Mouse (Mus musculus): ENCODE results near the gene Gtf2f2. TPM values are rescaled to one million over a fixed set of nuclear protein-coding genes. Genes with fewer than 3 reads are reported as not detected.

The Gtf2f2 gene
- total RNA-seq, 2 experiments from 2014 or later: 14.8 to 15.5 TPM

GRCm38 (mm10) chr14:75902013-75902412 is 108.7 kb downstream of the Gtf2f2 start:
- Histone ChIP-seq H3K4me3 (no peak overlapping the region), H3K27ac (no peak overlapping the region)
- intact Hi-C loops (cut with DNase I): no loop called here
- DNase-seq (ENCODE audit: extremely low spot score in 1 of 2, low spot score in 2 of 2): no peak
- no peak; the same call in 1 of the 2 replicates for TF ChIP-seq CTCF (IDR thresholded peaks at IDR 0.05)

DNA sequence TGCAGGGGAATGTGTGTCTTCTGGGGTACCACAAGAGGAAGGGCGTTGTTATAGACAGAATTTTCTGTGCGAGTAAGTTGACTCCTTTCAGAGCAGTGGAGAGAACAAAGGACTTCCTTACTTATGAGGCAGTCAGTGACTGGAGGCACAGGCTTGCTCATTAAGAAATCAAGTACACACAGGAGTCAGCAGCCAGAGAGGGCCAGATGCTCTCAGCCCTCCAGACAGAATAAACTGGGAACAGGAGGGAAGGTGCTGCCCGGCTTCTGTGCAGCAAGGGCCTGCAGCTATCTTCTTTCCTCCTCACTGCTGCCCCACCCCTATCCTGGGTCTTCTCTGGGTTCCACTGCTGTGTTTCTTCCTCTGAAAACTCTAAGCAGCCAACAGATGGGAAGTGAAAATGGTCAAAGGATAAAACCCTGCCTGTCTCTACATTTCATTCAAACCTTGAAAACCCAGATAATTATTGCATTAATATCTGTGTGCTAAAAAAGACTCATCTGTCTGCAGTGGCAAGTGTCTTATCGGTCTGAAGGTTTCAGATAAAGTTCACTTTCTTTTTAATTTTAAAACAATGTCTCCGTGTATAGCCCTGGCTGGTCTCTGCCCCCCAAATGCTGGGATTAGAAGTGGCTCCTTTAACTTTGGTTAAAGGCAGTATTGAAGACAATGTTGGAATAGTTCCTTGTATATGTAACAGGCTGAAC is 109.7 kb downstream of the Gtf2f2 start:
- intact Hi-C loops (cut with DNase I): no loop called here
- DNase-seq (ENCODE audit: extremely low spot score in 1 of 2, low spot score in 2 of 2): no peak
- Histone ChIP-seq H3K4me3 (no peak overlapping the region), H3K27ac (peak overlapping the region; percentile 72)
- TF ChIP-seq CTCF (IDR thresholded peaks at IDR 0.05): no peak

- Histone ChIP-seq H3K27ac (peak overlapping the region; percentile 72), H3K4me3 (no peak overlapping the region)
- TF ChIP-seq CTCF (IDR thresholded peaks at IDR 0.05): peak; percentile 89
- intact Hi-C loops (cut with DNase I): loop anchor here (1.0 to 10.0 kb wide), 5 partner anchors 43 to 575 kb away; partner anchors contain the start of gene Gtf2f2
- DNase-seq (ENCODE audit: extremely low spot score in 1 of 2, low spot score in 2 of 2): peak; percentile 87 to 93
Observed at GRCm38 (mm10) chr14:75899566-75899965, 111.1 kb downstream of the Gtf2f2 start.

DNA sequence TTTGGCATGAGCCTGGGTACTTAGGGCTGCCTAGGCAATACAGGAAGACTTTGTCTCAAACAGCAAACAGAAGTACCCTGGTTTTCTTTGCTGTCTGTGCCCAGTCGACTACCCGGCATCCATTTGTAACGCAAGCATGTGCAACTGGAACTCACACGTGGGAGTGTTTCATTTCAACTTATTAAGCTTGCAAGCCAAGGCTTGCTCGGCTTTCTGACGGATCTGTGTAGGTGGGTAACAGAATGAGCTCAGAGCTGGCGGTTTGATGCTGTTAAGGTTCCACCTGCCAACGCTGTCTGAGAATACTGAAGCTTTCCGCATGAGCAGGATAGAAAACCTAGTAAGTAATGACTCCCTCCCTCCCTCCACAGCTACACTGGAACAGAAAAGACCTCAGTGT is 118.5 kb downstream of the Gtf2f2 start:
- Histone ChIP-seq H3K4me3 (no peak overlapping the region), H3K27ac (peak overlapping the region; percentile 71)
- no peak for TF ChIP-seq CTCF (IDR thresholded peaks at IDR 0.05)
- DNase-seq (ENCODE audit: extremely low spot score in 1 of 2, low spot score in 2 of 2): peak; percentile 59 to 76
- intact Hi-C loops (cut with DNase I): loop anchor here (10.0 kb wide), 1 partner anchor 583 kb away; no protein-coding TSS in a partner anchor

DNA sequence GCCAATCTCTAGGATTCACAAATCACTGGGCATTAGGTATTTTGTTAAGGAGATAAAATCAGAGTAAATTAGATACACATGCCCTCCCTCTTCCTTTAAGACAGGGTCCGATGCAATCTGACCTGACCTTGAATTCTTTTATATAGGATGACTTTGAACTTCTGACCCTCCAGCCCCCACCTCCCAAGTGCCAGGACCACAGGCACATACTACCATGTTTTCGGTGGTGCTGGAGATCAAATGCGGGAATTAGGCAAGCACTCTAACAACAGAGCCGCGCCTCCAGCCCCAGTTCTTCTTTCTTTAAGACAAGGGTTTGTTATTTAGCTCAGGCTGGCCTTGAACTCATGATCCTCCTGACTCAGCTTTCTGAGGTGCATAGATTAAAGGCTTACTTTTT is 126.8 kb downstream of the Gtf2f2 start:
- no peak for TF ChIP-seq CTCF (IDR thresholded peaks at IDR 0.05)
- no peak for DNase-seq (ENCODE audit: extremely low spot score in 1 of 2, low spot score in 2 of 2)
- intact Hi-C loops (cut with DNase I): no loop called here
- Histone ChIP-seq H3K4me3 (no peak overlapping the region), H3K27ac (no peak overlapping the region)

GRCm38 (mm10) chr14:75883330-75883729 is 127.3 kb downstream of the Gtf2f2 start:
- intact Hi-C loops (cut with DNase I): no loop called here
- Histone ChIP-seq H3K4me3 (no peak overlapping the region), H3K27ac (no peak overlapping the region)
- TF ChIP-seq CTCF (IDR thresholded peaks at IDR 0.05): no peak
- DNase-seq (ENCODE audit: extremely low spot score in 1 of 2, low spot score in 2 of 2): no peak

DNA sequence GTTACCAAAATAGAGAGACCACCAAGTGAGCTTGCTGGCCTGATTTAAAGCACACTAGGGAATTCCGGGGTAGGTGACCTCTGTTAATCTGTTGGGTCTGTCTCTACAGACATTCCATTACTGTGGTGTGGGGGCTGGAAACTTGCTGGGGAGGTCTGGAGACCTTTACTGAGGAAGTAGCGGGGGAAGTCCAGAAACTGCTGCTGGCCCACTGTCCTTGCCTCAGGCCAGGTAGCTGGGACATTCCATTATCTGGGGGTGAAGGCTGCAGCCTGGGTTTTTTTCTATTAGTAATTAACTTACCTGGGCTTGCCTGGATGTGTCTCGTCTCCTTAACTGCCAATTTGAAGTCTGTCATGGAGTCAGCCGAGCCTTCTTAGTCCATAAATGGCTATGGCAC is 128.8 kb downstream of the Gtf2f2 start:
- no peak for DNase-seq (ENCODE audit: extremely low spot score in 1 of 2, low spot score in 2 of 2)
- Histone ChIP-seq H3K4me3 (no peak overlapping the region), H3K27ac (no peak overlapping the region)
- no peak for TF ChIP-seq CTCF (IDR thresholded peaks at IDR 0.05)
- intact Hi-C loops (cut with DNase I): no loop called here

- intact Hi-C loops (cut with DNase I): no loop called here
- Histone ChIP-seq H3K27ac (no peak overlapping the region), H3K4me3 (no peak overlapping the region)
- TF ChIP-seq CTCF (IDR thresholded peaks at IDR 0.05): no peak
- no peak for DNase-seq (ENCODE audit: extremely low spot score in 1 of 2, low spot score in 2 of 2)
Observed at GRCm38 (mm10) chr14:75878980-75879379, 131.7 kb downstream of the Gtf2f2 start.

GRCm38 (mm10) chr14:75877297-75877696 is 133.4 kb downstream of the Gtf2f2 start:
- no peak for TF ChIP-seq CTCF (IDR thresholded peaks at IDR 0.05)
- H3K27ac ChIP-seq: no peak overlapping the region
- no peak for DNase-seq (ENCODE audit: extremely low spot score in 1 of 2, low spot score in 2 of 2)
- H3K4me3 ChIP-seq: no peak overlapping the region
- intact Hi-C loops (cut with DNase I): loop anchor here (2.0 kb wide), 1 partner anchor 86 kb away; no protein-coding TSS in a partner anchor

DNA sequence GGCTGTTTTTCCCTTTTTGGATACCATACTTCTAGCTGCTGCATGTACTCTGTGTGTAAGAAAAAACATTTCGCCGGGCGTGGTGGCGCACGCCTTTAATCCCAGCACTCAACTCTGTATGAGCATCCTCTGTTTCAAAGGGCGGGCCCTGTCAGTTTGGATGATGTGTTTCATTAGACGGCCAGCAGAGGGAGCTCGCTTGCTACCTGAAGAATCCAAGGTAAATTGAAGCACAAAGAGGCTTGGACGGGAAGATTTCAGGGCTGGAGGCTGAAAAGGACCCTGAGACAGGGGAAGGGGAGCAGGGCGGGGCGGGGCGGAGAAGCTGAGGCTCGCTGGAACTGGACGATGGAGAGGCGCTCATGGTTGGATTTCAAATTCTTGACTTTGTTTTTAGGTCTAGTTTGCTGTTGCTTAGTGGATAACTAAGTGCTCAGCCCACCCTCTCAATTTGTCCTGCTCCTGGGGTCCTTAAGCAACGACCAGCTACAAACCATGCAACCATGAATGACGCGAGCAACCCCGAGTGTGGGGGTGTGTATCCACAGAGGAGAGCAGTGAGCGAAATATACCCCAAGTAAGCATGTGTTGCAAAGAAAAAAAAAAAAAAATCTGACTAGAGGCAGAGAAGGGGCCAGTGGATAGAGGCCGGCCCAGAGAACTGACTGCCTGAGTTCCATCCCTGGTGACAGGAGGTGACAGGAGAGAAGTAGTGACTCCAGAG is 134.2 kb downstream of the Gtf2f2 start:
- intact Hi-C loops (cut with DNase I): loop anchor here (1.0 to 2.0 kb wide), 2 partner anchors 86 to 201 kb away; no protein-coding TSS in a partner anchor
- peak; percentile 85 to 88 for DNase-seq (ENCODE audit: extremely low spot score in 1 of 2, low spot score in 2 of 2)
- peak; percentile 79 for TF ChIP-seq CTCF (IDR thresholded peaks at IDR 0.05)
- Histone ChIP-seq H3K27ac (peak overlapping the region; percentile 5; the same call in 1 of the 2 replicates), H3K4me3 (no peak overlapping the region)

GRCm38 (mm10) chr14:75873612-75874011 is 137.1 kb downstream of the Gtf2f2 start:
- no peak for TF ChIP-seq CTCF (IDR thresholded peaks at IDR 0.05)
- no peak overlapping the region for H3K27ac ChIP-seq
- intact Hi-C loops (cut with DNase I): no loop called here
- no peak overlapping the region for H3K4me3 ChIP-seq
- DNase-seq (ENCODE audit: extremely low spot score in 1 of 2, low spot score in 2 of 2): no peak

GRCm38 (mm10) chr14:75871750-75872149 is 138.9 kb downstream of the Gtf2f2 start:
- H3K27ac ChIP-seq: no peak overlapping the region
- H3K4me3 ChIP-seq: no peak overlapping the region
- intact Hi-C loops (cut with DNase I): no loop called here
- TF ChIP-seq CTCF (IDR thresholded peaks at IDR 0.05): no peak; the same call in 1 of the 2 replicates
- no peak for DNase-seq (ENCODE audit: extremely low spot score in 1 of 2, low spot score in 2 of 2)
